Mouse (Mus musculus): ENCODE measurements at regions not wholly inside any gene's neighbourhood (a gene's known extent, or its start where the extent isn't known, plus 50 kb on each side); places are given as distances from the start of the nearest gene placed in this dataset.

DNA sequence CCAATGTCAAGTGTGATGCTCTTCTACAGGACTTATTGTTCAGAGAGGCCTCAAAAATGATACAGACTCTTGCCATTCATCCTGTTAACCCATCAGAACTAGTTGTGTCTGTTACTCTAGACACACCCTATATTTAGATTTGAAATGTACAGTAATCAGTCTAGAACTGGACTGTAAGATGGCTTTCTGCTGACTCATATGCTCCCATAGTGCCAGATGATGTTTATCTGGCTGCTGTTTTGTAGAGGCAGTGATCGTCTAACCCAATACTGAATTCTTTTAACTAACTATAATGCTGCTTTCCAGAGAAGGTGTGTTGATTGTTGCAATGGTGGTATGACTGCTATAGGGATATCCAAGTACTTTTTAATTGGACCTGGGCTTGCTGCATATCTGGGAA is 185.9 kb upstream of the Npsr1 start:
- DNase-seq (ENCODE audit: low spot score in 2 of 2), result no peak

DNA sequence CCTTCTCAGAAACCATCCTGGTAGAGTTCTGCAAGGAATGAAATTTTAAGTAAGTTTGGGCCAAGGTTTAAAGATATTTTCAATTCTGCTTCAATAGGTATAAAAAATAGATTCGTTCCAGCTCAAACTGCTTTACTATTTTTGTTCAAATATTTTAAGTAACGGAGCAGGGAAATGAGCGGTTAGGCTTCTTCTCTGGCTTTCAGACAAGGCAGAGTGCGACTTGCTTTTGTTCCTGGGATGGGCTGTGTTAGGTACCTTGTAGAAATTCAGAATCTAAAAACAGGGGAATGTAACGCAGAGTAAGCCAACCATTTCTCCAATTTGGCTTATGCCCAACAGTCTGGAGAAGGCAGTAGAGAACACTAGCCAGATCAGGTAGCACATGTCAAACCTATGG is 180.5 kb upstream of the Npsr1 start:
- peak in 1 of 2 experiments; percentile 14 for DNase-seq (ENCODE audit: low spot score in 2 of 2)

DNA sequence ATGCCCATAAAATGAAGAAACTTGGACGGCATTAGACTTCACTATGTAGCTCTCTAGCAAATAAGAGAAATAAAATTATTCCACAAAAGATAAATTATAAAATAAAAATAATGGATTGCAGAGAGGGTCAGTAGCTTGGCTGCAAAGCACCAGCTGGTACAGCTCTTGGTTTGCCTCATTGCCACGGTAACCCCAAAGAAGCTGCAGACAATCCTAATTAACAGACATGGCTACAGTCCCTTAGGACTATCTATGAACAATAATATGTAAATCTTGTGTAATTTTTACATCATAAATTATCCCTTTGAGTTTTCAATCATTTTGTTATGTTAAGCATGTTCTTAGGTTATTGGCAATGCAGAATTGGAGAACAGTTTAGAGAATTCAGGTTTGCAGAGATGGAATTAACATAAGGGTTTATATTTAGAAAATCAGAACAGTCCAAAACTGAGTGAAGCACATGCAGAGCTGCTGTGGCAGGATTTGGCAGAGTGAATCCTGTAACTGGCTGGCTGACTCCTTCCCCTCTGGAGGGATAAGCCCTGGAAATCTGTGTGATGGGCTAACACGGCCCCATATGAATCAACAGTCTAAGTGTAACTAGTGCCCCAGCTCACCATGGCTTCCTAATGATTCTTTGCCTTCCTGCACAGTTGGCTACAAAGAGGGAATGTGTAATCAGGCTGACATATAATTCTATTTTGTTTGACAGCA is 178.4 kb upstream of the Npsr1 start:
- no peak for DNase-seq (ENCODE audit: low spot score in 2 of 2)

GRCm38 (mm10) chr9:23932185-23932584 is 165.6 kb upstream of the Npsr1 start:
- no peak for DNase-seq (ENCODE audit: low spot score in 2 of 2)

DNA sequence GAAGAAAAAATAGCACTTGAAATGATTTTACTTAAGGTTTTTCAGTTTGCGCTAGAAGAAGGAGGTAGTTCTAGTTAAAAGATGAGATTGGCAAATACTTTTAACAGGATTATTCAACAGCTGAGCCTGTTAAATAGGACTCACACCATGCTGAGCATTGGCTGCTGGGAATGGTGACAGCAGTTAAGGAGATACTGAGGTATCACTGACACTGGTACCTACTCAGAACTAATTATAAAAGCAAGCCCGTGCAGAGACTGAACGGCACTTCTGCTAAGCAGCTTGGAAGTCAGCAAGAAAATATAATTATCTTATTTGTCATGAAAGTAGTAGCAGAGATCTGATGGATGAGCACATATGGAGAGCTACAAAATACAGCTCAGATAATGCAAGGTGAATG is 163.5 kb upstream of the Npsr1 start:
- no peak for DNase-seq (ENCODE audit: low spot score in 2 of 2)

DNA sequence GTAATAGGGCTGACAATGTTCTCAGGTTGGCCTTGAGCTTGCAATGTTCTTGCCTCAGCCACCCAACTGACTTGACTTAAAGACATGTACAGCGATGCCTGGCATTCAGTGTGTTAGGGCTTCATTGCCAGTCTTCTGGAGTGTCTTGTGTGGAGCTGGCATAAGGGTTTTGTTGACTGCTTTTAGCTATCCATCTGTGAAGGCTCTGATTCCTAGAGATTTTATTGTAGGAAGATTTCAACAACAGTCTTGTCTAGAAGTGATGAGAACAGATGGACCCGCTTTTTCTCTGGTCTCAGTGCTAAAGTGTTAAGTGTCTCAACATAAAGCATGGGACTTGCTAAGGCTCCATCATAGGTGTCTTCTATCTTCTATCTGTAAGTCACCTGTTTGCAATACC is 145.3 kb upstream of the Npsr1 start:
- DNase-seq (ENCODE audit: low spot score in 2 of 2), result peak; percentile 73

DNA sequence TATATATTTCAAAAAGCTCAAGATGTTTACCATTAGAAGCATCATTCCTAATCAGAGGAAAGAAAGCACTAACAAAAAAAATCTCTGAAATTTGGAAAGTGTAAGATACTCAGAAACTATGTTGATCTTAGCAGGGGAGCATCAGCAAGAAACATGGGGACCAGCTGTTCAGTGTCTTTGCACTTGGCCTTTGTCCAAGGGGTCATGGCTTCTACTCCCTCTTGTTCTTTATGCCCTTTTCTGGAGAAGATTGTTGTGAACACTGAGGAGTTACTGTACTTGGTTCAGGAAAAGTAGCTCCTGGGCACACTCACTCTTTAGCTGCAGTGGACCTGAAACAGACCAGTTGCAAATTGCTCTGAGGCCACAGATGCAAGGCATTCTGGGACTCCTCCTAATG is 141.2 kb upstream of the Npsr1 start:
- DNase-seq (ENCODE audit: low spot score in 2 of 2), result no peak

- DNase-seq (ENCODE audit: low spot score in 2 of 2), result no peak
Measured at GRCm38 (mm10) chr9:23969736-23970135, 128.1 kb upstream of the Npsr1 start.

DNA sequence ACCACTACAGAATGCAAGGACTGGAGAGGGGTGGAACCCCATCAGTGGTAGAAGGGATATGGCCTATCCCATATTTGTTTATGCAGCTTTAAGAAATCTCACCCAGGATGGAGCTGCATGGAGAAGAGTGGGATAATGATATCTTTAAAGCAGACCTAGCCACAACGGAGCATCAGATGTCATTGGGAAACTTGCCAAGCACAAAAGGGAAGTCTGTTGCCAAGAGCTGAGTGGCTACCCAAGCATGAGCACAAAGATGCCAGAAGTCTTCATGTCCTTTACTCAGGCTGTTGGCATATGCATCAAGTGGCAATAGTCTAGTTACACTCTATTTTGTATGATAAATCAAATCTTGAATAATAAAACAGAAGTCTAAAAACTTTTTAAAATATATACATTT is 124.6 kb upstream of the Npsr1 start:
- no peak for DNase-seq (ENCODE audit: low spot score in 2 of 2)

- peak; percentile 19 to 34 for DNase-seq (ENCODE audit: low spot score in 2 of 2)
Measured at GRCm38 (mm10) chr9:23977574-23977973, 120.2 kb upstream of the Npsr1 start.

DNA sequence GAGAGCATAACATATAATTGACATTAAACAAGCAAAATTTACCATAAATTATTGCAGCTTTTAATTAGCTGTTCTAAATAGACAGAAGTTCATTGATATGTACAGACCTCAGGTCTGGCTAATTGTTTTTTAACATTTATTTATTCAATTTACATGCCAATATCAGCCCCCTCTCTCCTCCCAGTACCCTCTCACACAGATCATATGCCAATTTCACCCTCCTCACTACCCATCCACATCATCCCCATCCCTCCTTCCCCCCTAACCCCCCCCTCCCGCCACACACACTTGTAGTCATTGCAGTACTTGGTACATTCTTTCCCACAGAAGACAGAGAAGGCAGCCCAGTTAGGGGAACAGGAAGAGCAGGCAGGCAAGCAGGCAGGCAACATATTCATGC is 91.4 kb upstream of the Npsr1 start:
- DNase-seq (ENCODE audit: low spot score in 2 of 2), result no peak

DNA sequence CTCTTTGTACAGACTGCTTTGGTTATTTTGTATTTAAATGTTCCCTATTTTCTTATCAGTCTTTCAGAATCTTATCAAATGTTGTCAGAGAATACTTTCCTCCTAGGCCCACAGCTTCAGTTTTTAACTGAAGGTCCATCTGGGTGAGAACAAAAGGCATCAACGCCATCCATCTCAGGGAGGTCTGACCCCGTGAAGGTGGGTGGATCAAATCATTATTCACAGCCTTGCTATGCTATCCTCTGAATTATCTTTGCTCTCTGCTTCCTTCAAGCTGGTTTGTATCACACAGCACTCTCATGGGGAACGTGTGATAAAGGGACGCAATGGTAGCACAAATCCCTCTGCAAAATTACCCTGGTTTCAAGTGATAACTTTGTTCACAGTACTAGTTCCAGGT is 59.5 kb upstream of the Npsr1 start:
- DNase-seq (ENCODE audit: low spot score in 2 of 2), result no peak

Data from left cerebral cortex, adult 9 months (tissue).